Mouse (Mus musculus) midbrain, embryonic 14.5 days (tissue): ENCODE data around the gene Il34. TPM values are rescaled to one million over a fixed set of nuclear protein-coding genes. Genes with fewer than 3 reads are reported as not detected.

Experiments used
- ATAC-seq: fragments of 200-750 bp; cut with Nextera tagmentation; 2 replicates; pipeline ENCODE4 v1.8.0; 2017; ENCODE audit warnings: moderate number of reproducible peaks, moderate library complexity; ENCODE audit not compliant: low FRiP score, low TSS enrichment
- DNase-seq: peaks from one replicate; pipeline ENCODE4 v3.0.0-alpha.2; 2015
- H3K27ac ChIP-seq: fragments of 300-500 bp; sonication (generic); replicated peaks from 2 replicates; pipeline ENCODE4 v1.5.1; 2014; ENCODE audit warnings: mild to moderate bottlenecking, low read depth, low read length, moderate library complexity
- H3K27me3 ChIP-seq: fragments of 300-500 bp; sonication (generic); 2 replicates; pipeline ENCODE4 v1.6.1; 2014; ENCODE audit warnings: low read length, control low read depth, mixed read lengths; ENCODE audit not compliant: control insufficient read depth, insufficient read depth
- H3K36me3 ChIP-seq: fragments of 300-500 bp; sonication (generic); 2 replicates; pipeline ENCODE4 v1.6.1; 2014; ENCODE audit warnings: low read length, control low read depth; ENCODE audit not compliant: control insufficient read depth, insufficient read depth
- H3K4me1 ChIP-seq: fragments of 300-500 bp; sonication (generic); 2 replicates; pipeline ENCODE4 v1.6.1; 2014; ENCODE audit warnings: mild to moderate bottlenecking, antibody characterized with exemption, low read length, control low read depth; ENCODE audit not compliant: control insufficient read depth, insufficient read depth
- H3K4me2 ChIP-seq: fragments of 300-500 bp; sonication (generic); 2 replicates; pipeline ENCODE4 v1.6.1; 2014; ENCODE audit warnings: mild to moderate bottlenecking, low read length, moderate library complexity
- H3K4me3 ChIP-seq: fragments of 300-500 bp; sonication (generic); replicated peaks from 2 replicates; pipeline ENCODE4 v1.5.1; 2014; ENCODE audit warnings: low read depth, low read length
- H3K9ac ChIP-seq: fragments of 300-500 bp; sonication (generic); replicated peaks from 2 replicates; pipeline ENCODE4 v1.6.1; 2014; ENCODE audit warnings: mild to moderate bottlenecking, low read length, moderate library complexity
- H3K9me3 ChIP-seq: fragments of 300-500 bp; sonication (generic); 2 replicates; pipeline ENCODE4 v1.6.1; 2016; ENCODE audit warnings: low read length, control low read depth, mixed read lengths; ENCODE audit not compliant: control insufficient read depth
- WGBS: fragments of 180-500 bp; shearing (Covaris S2); extraction: QIAGEN DNeasy Blood & Tissue Kit; methylation state at CpG from one replicate; pipeline ENCODE4 v1.1.7; 2014; 5-methylcytosine and 5-hydroxymethylcytosine counted together
- polyA plus RNA-seq: library from polyadenylated mRNA; unstranded; fragments of >200 nt; fragmentation: Nextera tagmentation; extraction: Ambion mirVana; gene quantifications from 2 replicates; pipeline ENCODE4 v1.2.1, GENCODE M21; 2014

Gene Il34
- 0.34 and 3.9 TPM in 2 replicates for polyA plus RNA-seq

DNA sequence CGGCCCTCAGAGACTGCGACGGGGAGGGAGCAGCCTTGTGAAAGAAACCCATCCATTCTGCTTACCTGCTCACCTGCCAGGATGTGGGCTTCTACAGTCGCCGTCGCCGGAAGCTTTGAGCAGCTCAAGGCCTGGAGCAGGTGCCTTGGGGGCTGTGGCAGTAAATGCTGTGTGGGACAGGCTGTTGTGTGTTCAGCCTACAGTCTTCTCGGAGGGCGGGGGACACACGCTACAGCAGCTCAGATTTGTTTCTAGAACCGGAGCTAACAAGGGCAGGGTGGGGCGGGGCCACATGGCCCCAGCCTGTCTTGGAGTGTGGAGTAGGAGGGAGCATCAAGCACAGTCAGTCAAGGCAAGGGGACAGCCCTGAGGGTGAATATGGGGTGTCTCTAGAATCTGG is at the start of gene Il34:
Gene Il34, minus strand, starts transcription at position 256 of the 400 bp plus-strand sequence.
- H3K9ac ChIP-seq = no peak within 1 kb of the TSS
- H3K27ac ChIP-seq = no peak within 1 kb of the TSS
- no peak for DNase-seq
- H3K4me2 ChIP-seq = no peak within 1 kb of the TSS
- H3K27me3 ChIP-seq = no peaks in the 10 kb centered on the region
- H3K4me3 ChIP-seq = no peak within 1 kb of the TSS
- ATAC-seq = no peak
- H3K4me1 ChIP-seq = no peaks in the 10 kb centered on the region
- H3K9me3 ChIP-seq = no peaks in the 10 kb centered on the region
- 47% methylated on average over 12 of the region's 12 CpGs for WGBS
- H3K36me3 ChIP-seq = peaks cover 23% of the 10 kb centered on the region

DNA sequence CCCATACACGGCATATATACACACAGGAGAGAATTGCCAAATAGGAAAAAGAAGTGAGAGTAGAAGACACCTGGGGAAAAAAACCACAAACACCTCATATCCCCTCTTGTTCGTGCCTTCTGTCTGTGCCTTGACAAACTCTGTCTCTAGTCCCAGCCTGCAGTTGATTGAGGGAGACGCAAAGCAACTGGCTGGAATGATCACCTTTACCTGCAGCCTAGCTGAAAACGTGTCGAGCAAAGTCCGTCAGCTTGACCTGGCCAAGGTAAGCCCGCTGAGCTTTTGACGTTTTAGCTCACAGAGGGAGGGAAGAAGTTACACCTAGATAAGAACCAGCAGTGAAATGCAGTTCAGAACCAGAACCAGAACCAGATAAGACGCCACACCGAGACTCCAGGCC is 45.5 kb upstream of the Il34 start:
- 96% methylated on average over 10 of the region's 10 CpGs for WGBS
- Histone ChIP-seq H3K27me3 (no peaks in the 10 kb centered on the region), H3K4me3 (no peak overlapping the region)

DNA sequence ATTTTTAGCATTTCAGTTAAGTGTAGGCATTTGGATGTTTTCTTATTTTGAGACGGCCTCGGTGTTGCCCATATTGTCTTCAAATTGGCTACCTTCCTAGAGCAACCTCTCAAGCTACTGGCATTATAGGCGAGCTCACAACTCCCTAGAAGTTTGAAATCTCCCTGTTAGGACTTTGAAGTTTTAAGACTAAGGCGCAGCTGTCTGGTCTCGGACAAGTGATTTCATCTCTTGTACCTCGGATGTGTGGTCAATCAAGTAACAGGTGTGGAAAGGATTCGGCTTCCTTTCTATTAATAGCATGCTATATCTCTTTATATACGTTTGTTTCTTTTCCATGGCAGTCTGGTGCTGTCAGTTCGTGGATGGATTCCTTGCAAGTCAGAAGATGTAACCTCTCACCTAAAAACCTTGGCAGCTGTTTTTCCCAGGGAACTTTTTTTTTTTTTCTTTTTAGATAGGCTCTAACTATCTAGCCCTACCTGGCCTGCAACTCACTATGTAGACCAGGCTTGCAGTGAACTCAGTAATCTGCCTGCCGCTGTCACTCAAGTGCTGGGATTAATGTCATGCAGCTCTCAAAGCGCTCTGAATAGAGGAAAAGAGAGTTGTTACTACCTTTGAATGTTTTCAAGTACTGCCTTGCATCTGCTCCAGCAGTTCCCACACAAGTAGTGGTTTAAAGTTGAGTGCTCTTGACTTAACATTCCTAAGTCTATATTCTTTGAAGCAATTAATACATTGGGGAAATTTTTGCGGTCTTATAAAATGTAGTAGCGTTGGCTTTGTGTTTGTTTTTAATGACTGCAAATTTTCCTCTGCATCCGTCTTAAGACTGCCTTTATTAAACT is 42.1 kb upstream of the Il34 start:
- H3K36me3 ChIP-seq = peaks cover 52% of the 10 kb centered on the region
- DNase-seq (no peak), ATAC-seq (no peak)
- peaks cover 17% of the 10 kb centered on the region for H3K4me1 ChIP-seq
- WGBS = 58% methylated on average over 14 of the region's 14 CpGs
- peak overlapping the region; percentile 97 for H3K4me3 ChIP-seq
- no peak overlapping the region for H3K27ac ChIP-seq
- H3K9ac ChIP-seq = peak overlapping the region; percentile 79; the same call in 1 of the 2 replicates
- H3K27me3 ChIP-seq = no peaks in the 10 kb centered on the region
- no peaks in the 10 kb centered on the region for H3K9me3 ChIP-seq
- peak overlapping the region; percentile 65 for H3K4me2 ChIP-seq

More for the DNA sequence above, 45.5 kb upstream of the Il34 start:
- no peak overlapping the region for H3K27ac ChIP-seq
- ATAC-seq = no peak
- no peak overlapping the region for H3K9ac ChIP-seq
- H3K36me3 ChIP-seq = peaks cover 64% of the 10 kb centered on the region
- H3K4me1 ChIP-seq = peaks cover 8% of the 10 kb centered on the region
- H3K9me3 ChIP-seq = no peaks in the 10 kb centered on the region
- DNase-seq = no peak
- H3K4me2 ChIP-seq = no peak overlapping the region

- peaks cover 52% of the 10 kb centered on the region for H3K36me3 ChIP-seq
- H3K9ac ChIP-seq = peak overlapping the region; percentile 79
- ATAC-seq (no peak), DNase-seq (no peak)
- peak overlapping the region; percentile 97 for H3K4me3 ChIP-seq
- H3K27me3 ChIP-seq = no peaks in the 10 kb centered on the region
- peaks cover 17% of the 10 kb centered on the region for H3K4me1 ChIP-seq
- 1% methylated on average over 13 of the region's 13 CpGs for WGBS
- H3K4me2 ChIP-seq = peak overlapping the region; percentile 65
- no peaks in the 10 kb centered on the region for H3K9me3 ChIP-seq
- peak overlapping the region; percentile 89 for H3K27ac ChIP-seq
Observed at GRCm38 (mm10) chr8:110847171-110847549, 41.4 kb upstream of the Il34 start.

- DNase-seq (peak; percentile 95), ATAC-seq (peak; percentile 85)
- H3K4me1 ChIP-seq = peaks cover 17% of the 10 kb centered on the region
- H3K9ac ChIP-seq = peak within 1 kb of the TSS; percentile 92
- no peaks in the 10 kb centered on the region for H3K27me3 ChIP-seq
- H3K36me3 ChIP-seq = peaks cover 50% of the 10 kb centered on the region
- no peaks in the 10 kb centered on the region for H3K9me3 ChIP-seq
- WGBS = under 1% methylated on average over 53 of the region's 53 CpGs
- peak within 1 kb of the TSS; percentile 97 for H3K4me3 ChIP-seq
- H3K27ac ChIP-seq = peak within 1 kb of the TSS; percentile 89
- H3K4me2 ChIP-seq = peak within 1 kb of the TSS; percentile 65
Observed at GRCm38 (mm10) chr8:110846405-110847170, 40.9 kb upstream of the Il34 start, which contains the start of the genes Cog4 and Sf3b3. Cog4 (plus strand) TSS chr8:110846600. Sf3b3 (minus strand) TSS chr8:110846787.

GRCm38 (mm10) chr8:110845821-110846404 is 40.2 kb upstream of the Il34 start:
- peaks cover 50% of the 10 kb centered on the region for H3K36me3 ChIP-seq
- no peaks in the 10 kb centered on the region for H3K27me3 ChIP-seq
- H3K4me2 ChIP-seq = peak overlapping the region; percentile 65
- H3K4me3 ChIP-seq = peak overlapping the region; percentile 97
- H3K9ac ChIP-seq = peak overlapping the region; percentile 92
- WGBS = 11% methylated on average over 17 of the region's 17 CpGs
- DNase-seq = peak; percentile 4
- H3K9me3 ChIP-seq = no peaks in the 10 kb centered on the region
- ATAC-seq = no peak
- peaks cover 17% of the 10 kb centered on the region for H3K4me1 ChIP-seq
- peak overlapping the region; percentile 89; the same call in 1 of the 2 replicates for H3K27ac ChIP-seq

GRCm38 (mm10) chr8:110844941-110845340 is 39.2 kb upstream of the Il34 start:
- 84% methylated on average over 3 of the region's 3 CpGs for WGBS
- 0 out of 2 replicates have a peak overlapping the region, but pooled peaks have one; percentile 92 for H3K9ac ChIP-seq
- ATAC-seq (no peak), DNase-seq (no peak)
- H3K9me3 ChIP-seq = no peaks in the 10 kb centered on the region
- peaks cover 17% of the 10 kb centered on the region for H3K4me1 ChIP-seq
- no peaks in the 10 kb centered on the region for H3K27me3 ChIP-seq
- peaks cover 50% of the 10 kb centered on the region for H3K36me3 ChIP-seq
- no peak overlapping the region for H3K27ac ChIP-seq
- peak overlapping the region; percentile 65 for H3K4me2 ChIP-seq
- peak overlapping the region; percentile 97; the same call in 1 of the 2 replicates for H3K4me3 ChIP-seq

GRCm38 (mm10) chr8:110843207-110843606 is 37.5 kb upstream of the Il34 start:
- Histone ChIP-seq H3K9me3 (no peaks in the 10 kb centered on the region), H3K27ac (no peak overlapping the region), H3K4me3 (no peak overlapping the region), H3K9ac (no peak overlapping the region), H3K36me3 (peaks cover 62% of the 10 kb centered on the region), H3K4me1 (peaks cover 17% of the 10 kb centered on the region), H3K27me3 (no peaks in the 10 kb centered on the region), H3K4me2 (no peak overlapping the region)
- DNase-seq (no peak), ATAC-seq (no peak)
- WGBS = 93% methylated on average over 5 of the region's 5 CpGs
